Mouse (Mus musculus) megakaryocyte, embryonic 14.5 days (primary cell): ENCODE results near the gene Klf13.

Source experiments
- FLI1 ChIP-seq: IDR thresholded peaks from 2 replicates; pipeline ENCODE4 v1.6.1; 2012; ENCODE audit warnings: low read length, inconsistent platforms, mixed read lengths
- GATA1 ChIP-seq: IDR thresholded peaks from 3 replicates; pipeline ENCODE4 v1.6.1; 2012; ENCODE audit warnings: mixed read lengths, low read length, inconsistent platforms, borderline replicate concordance

DNA sequence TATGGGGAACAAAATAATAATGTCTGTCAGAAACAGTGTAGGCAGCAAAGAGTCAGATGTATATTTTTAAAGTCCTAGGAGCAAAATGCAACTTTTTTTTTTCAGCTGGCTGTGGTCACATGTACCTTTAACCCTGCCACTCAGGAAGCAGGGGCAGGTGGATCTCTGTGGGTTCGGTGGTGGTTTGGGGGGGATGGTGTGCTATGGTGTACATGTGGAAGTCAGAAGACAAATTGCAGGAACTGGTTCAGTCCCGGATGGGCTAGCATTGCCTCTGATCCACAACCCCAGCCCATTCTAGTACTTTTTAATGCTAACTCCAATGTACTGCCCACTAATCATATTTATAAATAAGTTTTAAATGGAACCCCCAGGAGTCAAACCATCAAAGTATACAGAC lies 45.6 kb upstream of the Klf13 start:
- TF ChIP-seq GATA1 (no peak), FLI1 (no peak)
